Mouse (Mus musculus): ENCODE results near the gene Fbn1. TPM values are rescaled to one million over a fixed set of nuclear protein-coding genes. Genes with fewer than 3 reads are reported as not detected.
A peak's percentile ranks its signal among the peaks of the same experiment; 100 is the strongest.

Gene Fbn1
- total RNA-seq, 2 experiments from 2014 or later = 121 to 127 TPM

DNA sequence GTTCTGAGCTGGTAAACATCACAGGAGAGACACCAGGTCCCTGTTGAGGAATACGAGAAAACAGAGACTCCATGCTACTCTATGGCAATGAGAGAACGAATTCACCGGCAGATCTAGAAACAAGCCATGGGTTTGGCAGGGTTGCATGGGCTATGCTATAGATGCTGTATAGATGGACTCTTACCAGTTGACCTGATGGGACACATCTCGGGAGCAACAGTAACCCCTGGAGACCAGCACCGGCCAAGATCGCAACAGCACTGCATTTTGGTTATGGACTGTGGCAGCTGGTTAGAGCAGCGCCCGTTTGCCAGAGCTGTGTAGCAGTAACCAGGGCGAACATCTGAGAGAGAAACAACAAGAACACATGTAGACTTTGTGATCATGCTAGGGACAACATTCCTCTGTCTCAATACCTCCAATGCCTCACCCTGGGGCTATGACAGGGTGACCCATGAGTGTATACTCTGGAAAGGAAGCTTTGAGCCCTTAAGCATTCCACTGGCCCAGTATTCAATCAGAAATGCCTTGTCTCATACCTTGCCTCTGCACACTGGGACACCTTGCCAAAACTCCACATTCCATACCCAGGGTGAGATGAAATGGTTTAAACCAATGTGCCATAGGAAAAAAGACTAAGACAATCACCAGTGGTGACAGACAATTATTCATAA is 113.2 kb downstream of the Fbn1 start:
- no peak for DNase-seq

DNA sequence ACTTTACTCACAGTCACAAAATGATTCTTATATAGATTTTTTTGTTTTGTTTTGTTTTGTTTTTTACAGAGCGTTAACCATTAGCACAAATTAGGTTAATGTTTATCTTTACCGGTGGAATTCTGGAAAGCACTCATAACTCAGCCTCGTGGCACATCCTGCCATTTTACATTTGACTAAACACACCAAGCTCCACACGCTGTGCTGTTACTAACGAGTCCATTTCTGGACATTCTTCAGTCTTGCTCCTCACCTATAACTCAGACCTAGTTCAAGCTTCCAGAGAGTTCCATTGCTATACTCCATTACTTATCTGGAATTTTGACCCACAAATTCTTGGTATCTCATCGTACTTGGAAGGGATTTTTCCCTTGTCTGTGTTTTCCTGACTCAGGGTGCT is 116.2 kb downstream of the Fbn1 start:
- no peak for DNase-seq

DNA sequence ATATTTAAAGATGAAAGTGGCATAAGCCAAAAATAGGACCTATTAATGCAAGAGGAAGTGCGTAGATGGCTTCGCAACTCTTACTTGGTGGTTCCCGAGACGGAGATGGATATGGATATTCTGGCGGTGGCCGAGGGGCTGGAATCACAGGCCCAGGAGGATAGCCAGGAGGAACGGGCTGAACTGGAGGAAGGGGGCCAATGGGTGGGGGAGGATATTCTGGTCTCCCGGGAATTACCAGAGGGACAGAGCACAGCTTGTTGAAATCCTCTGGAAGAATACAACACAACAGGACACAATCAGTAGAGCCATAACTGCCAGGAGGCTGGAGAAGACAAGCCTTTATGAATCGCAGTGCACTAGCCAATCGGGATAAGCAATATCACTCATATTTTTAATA is 118.0 kb downstream of the Fbn1 start:
- no peak for DNase-seq

DNA sequence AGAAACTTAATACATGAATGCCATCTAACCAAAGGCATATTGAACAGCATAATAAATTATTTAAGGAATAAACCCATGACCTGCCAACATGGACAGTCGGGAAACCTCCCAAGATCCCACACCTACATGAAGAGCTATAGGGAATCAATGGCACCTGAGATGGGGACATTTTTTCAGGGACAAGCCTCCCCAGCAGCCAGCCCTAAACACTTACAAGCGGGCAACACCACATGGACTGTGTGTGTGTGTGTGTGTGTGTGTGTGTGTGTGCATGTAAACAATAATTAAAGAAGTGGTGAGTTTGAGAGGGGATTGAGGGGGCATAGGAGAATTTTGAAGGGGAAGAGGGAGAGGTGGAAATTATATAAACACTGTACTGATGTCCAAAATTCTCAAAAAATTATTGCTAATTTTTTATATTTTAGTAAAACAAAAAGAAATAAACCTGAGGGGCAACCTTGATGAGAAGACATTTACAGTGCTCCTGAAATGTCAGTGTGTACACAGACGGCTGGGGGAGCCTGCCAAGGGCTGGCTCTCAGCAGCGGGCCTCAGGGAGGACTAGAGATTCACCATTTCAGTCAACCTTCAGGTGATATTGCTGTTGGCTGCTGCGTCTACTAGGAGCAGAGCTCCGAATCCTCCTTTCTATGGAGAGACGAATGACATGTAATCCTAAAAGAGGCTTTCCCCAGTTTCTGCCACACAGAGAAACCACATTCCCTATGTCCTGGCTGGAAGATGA is 121.4 kb downstream of the Fbn1 start:
- DNase-seq = no peak

DNA sequence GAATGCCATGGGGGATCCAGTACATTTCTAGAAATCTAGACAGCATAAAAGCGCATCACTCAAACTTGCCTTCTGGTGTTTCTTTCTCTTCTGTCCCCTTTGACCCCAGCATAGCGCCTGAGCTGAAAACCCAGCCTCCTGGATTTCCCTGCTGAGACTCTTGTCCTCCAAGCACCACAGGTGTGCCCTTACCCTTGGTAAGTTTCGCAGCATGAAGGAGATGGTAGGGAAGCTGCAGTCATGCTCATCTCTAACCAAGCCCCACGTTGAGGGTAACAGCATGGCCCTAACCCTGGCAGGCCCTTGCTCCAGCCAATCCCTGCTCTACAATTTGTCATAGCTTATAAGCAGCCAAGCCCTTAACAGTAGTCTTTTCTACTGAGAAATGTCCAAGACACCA is 122.9 kb downstream of the Fbn1 start:
- no peak for DNase-seq

DNA sequence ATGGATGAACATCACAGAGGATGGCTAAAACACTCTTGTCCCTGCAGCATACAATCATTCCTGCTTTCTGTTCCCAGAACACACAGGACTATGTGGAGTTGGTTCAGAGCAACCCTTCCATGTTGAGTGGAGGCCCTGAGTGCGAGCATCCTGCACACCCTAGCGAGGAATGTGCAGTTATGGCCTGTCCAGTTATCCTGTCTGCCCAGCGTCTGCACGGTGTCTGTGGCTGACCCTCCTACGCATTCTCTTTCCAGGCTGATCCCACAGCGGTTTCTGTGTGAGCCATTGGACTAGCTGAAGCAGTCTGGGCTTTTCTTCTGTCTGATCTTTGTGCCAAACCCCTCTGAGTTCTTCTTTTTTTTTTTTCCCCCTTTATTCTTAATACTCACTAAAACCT is 123.4 kb downstream of the Fbn1 start:
- DNase-seq = no peak

DNA sequence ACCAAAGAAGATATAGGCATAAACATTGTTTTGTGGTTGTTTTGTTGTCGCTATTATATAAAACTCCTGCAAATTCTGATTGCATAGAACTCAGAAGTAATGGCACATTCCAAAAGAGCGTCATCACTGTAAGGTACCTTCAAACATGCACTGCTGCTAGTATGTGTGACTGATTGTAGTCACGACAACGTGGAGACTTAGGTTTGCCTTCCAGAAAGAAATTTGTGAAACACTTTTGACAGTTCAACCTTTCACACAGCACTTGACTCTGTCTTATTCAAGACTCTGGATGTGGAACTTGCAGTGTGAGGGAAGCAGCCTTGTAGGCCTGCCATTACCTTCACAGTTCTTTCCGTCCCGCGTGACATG is 124.5 kb downstream of the Fbn1 start:
- no peak for DNase-seq

DNA sequence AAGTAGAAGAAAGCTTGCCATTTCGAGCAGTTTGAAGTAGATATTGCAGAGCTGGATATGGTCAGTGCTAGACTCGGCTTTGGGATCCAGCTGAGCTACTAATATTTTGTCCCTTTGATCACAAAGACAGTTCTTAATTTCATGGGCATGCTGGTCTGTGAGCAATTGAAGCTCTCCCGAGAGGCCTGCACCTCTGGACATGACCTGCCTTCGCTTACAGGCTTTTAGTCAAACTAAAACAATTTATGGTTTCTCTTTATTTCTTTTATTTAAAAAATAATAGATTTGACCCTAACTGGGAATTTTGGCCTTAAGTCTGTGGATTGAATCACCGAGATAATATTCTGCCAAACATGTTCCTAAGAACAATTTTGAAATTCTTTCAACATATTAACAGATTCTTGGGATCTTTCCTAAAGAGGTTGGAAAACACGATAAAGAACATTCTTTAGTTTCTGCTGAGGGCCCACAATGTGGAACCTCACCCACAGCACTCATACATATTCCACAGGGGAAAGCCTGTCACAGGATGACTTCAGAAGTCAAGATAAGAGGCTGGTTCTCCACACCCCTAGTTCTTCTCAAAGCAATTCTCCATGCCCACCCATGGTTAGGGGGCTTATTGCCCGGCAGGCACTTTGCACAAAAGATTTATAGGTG is 125.0 kb downstream of the Fbn1 start:
- no peak for DNase-seq

DNA sequence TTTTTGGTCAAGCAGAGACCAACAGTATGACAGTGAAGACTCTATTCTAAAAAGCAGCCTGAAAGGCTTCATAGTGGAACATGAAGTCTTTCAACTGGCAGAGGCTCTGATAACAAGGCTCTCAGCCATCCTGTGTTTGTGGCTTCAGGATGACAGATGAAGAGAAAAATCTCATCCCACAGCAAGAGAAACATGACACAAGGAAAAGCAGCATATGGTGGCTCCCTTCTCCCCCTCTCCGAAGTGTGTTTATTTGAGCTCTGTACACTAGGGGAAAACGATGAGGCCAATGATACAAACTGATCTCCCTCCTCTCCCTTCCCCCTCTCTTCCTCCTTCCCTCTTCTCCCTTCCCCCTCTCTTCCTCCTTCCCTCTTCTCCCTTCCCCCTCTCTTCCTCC is 127.7 kb downstream of the Fbn1 start:
- DNase-seq = no peak

DNA sequence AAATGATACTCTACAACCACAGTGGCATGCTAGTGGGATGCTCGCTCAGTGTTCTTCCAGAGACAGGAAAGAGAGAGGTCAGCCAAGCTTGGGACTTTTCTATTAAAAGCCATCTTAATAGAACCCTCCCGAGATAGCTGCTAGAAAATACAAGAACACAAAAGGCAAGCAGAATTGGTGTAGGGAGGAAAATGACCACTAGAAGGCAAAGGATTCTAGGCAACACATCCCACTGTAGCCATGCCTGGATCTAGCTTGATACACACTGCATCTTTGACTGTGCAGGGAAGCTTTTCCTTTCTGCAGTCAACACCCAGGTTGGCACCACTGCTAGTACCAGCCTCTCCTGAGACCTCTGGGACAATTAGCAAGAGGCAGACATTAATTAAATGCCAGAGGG is 128.6 kb downstream of the Fbn1 start:
- no peak for DNase-seq

DNA sequence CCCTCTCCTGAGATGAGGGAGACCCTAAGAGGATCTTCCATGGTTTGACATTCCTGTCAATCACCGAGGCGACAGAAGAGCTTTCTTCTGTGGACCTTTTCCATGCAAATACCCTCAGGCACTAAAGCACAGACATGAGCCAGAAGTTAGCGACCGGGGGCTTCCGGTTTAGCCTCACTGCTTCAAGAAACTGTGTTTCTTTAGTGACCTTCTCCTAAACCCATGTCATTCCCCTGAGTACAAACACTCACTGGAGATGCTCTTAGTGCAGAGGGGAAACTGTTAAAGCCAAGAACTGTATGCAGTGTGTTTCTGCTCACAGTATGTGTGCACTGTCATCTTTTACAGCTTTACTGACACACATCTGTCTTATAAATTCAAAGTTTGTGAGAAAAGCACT is 131.9 kb downstream of the Fbn1 start:
- DNase-seq = no peak

DNA sequence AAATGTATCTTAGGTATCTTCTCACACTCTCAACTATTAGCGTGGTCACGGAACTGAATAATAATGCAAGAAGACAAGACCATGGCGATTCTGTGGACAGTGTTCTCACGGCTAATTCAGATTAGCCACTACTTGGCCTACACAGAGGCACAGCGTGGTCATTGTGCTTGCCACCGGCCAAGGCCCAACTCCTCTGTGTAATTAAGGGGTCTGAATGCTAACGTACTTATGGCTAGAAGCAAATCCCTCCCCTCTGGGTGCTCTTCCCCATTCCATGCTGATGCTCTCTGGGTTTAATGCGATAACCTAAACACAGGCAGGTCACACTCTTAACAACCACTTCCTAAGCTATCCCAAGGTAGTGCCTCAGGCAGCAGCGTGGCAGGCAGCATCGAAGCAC is 132.5 kb downstream of the Fbn1 start:
- DNase-seq = no peak

DNA sequence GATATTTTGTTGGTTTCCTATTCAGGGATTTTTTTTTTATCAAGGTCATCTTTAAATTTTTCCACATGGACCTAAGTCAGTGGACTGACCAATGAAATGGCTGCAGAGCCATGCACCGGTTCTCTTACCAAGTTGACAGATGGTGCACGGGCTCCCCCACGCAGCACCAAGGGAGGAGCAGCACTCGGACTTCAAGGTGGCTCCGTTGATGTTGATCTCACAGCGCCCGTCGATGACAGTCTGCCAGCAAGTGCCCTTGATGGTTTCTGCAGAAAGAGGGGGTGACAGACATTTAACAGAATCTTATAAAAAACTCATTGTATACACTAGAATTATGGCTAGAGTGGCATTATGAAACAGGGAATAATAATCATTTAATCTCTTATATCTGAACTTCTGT is 138.1 kb downstream of the Fbn1 start:
- DNase-seq = no peak

DNA sequence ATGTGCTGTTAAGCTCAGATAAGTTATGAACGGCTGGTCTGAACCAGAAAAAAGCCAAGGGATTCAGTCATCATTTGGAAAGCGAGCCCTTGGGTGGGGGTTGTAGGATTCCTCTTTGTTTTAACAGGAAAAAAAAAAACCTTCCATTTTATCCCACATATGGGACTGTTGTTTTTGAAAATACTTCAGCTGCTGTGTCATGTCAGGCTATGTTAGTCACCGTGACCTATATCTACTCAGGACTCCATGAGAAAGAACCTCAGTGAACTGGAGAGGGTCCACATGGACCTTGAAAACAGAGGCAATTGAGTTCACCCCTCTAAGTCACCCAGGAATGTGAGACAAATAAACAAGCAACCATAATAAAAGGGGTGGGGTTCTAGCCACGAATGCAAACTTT is 139.2 kb downstream of the Fbn1 start:
- DNase-seq = no peak

DNA sequence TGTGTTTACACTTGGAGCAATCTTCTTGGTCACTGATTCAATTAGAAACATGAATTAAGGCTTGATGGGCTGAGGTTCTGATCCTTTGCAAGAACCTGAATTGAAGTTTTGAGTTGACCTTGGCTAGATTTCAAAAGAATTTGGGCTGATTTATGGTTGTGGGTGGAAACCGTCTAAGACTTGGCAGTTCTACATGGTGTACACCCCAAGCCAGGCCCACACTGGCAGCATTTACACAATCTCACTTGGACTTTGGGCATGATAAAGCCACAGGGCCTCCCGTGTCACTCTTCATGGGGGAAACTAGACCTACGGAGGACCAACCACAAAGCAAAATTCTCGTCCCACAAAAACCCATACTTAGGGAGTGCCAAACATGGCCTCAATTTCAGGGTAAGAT is 146.1 kb downstream of the Fbn1 start:
- DNase-seq = peak; percentile 54

DNA sequence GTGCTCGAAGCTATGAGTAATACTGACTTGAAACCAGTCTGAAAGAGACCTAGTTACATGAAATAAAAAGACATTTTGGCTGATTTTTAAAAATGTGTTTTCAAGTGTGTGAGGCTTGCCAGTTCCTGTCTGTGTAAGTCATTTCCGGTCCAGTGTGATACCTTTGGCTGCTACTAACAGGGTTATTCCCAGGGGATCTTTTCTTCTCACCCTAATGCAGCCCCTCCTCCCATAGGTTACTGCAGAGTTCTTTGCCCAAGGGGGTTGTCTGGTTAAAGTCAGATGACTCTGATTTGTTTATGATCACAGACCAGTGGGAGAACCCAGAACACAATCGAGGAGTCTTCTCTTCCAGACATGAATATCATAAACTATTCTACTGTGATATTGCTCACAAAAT is 151.3 kb downstream of the Fbn1 start:
- DNase-seq = no peak

DNA sequence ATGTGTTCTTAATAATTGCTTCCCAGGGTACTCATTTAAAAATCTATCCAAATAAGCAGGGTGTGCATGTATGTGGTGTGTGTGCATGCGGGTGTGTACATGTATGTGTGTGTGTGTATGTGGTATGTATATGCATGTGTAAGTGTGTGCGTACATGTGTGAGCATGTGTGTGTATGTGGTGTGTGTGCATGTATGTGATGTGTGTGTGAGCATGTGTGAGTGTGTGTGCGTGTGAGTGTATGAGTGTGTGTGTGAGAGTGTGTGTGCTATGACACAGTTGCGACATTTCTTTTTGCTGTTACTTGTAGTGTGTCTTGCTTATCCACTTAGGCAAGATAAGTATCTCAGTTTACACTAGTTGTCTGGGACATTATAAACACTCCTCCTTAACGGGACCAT is 151.7 kb downstream of the Fbn1 start:
- no peak for DNase-seq

DNA sequence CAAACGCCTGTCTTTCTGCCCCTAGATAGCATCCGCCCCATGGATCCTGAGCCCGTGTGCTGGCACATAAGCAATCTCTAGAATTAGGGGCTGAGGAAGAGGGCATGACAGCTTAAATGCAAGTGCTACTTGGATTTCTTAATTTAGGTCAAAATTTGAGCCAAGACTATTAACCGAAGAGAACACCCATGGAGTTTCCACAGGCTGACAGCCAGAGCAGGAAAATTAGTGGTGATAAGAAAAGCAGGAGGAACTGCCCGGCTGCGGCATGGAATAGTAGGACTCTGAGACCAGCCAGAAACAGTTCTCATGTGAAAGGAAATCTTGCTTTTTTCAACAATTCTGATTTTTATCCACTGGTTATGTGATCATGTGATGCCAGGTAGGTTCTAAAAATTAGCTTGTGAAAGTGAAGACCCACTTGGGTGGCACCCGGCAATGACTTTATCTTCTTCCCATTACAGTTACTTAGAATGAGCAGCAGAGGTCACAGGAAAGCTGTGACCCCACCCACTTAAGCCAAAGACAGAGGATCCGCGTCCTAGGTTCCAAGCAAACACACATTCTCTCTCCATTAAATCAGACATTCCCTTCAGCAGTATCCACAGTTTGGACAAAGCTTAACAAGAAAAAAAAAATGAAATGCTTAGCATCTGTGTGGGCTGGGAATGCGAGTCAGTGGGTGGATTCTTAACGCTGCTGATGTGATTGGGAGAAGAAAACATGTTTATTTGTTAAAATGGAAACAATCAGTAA is 152.4 kb downstream of the Fbn1 start:
- no peak for DNase-seq

DNA sequence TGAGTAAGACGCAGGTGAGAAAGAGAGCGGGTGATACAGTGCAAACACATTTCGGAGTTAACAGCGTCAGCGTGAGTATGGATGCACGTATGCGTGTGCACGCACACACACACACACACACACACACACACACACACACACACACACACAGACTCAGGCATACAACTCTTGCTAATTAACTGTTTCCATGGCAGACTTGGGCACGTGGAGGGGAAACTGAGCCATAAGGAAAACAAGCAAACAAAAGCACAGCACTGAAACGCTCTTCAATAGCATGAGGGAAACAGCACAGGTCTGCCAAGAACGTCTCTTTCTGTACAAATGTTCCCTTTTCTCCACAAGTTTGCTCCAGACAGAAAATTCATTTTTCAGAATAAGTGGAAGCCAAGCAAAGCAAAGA is 153.2 kb downstream of the Fbn1 start:
- DNase-seq = no peak

DNA sequence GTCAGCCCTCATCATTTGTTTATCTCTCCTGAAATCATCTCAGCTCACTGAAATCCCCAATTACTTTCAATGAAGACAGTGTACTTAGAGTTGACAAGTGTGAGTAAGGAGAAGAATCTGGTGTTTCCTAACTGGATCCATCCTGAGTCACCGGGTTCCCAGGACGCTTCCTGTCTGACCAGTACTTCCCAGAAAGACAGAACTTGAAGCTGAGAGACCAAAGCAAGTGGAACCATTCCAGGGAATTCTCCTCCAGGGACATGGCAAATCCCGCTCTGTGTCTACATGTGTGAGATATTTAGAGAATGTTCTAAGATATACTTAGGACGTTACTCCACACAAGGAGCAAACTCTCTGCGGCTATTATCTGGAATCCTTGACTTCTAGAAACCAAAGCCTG is 158.6 kb downstream of the Fbn1 start:
- no peak for DNase-seq

DNA sequence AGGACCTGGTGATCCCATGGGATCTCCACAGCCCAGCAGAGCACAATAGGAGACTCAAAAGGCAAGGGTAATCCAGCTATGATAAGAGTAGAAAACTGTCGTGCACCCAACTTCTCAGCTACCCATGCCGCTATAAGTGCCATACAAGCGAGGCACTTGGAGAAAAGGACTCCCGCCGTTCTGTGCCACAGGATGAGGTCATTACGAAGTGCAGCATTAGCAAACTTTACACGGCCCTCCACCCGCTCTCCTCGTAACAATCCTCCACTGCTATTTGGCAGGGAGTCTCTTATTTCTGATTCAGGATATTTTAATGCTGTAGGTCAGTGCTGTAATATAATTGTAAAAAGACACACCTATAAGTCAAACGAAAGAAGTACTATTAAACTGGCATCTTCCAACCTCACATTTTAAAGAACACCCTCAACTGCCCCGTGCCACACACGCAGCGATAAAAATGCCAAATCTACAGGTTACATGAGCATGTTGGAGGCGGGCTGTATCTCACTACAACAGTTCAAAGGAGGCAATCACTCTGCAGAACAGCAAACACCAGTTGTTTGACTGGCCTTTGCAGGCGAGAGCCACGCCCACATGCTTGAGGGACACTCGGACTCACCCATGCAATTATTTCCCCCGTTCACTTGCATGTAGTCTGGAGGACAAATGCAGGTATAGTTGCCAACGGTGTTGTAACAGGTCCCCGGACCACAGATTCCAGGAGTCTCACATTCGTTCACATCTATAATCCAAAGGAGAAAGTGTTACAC is 165.4 kb downstream of the Fbn1 start:
- no peak for DNase-seq

DNA sequence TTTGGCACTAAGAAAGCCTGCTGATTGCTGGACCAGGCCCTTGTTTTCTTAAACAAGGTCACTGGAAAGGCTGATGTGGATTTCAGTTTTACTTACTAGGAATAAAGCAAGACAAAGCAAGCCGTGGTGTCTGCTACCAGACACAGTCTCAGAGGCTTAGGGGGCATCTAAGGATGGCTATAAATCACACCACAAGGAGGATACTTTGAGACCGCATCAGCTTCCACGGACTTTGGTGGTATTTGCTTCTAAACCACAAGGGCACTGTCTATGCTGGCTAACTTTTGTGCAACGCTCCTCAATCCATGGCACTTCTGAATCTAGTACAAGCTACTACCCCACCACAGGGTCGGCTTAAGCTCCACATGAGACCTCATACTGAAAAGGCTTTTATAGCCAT is 167.4 kb downstream of the Fbn1 start:
- no peak for DNase-seq

Data from adrenal gland, postnatal 10 days (tissue).